Mouse (Mus musculus) left cerebral cortex, postnatal 14 days (tissue): ENCODE data around the gene Cxxc4. TPM values are rescaled to one million over a fixed set of nuclear protein-coding genes. Genes with fewer than 3 reads are reported as not detected.
A peak's percentile ranks its signal among the peaks of the same experiment; 100 is the strongest.
"Not testable (repeated sequence)": the region's sequence is repeated elsewhere in the genome, so short reads cannot be mapped to it uniquely, and the experiment has no call there.

ENCODE experiments used
- DNase-seq, 2 experiments: peaks; one replicate each; pipeline ENCODE4 v3.0.0; 2021 to 2022; ENCODE audit warnings: low spot score in 2 of 2, mixed read lengths in 1 of 2
- intact Hi-C: fragments of 180-260 bp; cut with DNase I; formaldehyde crosslinking; loops from one replicate; pipeline ENCODE4 v1.15.1; 2025
- long read RNA-seq, 2 experiments: library from polyadenylated mRNA; stranded (forward); transcript quantifications; one replicate each; pipeline ENCODE4 v2.0.0; 2021
- total RNA-seq, 2 experiments: library from RNA; stranded (reverse); gene quantifications; 2 replicates each; pipeline ENCODE4 v1.2.3; 2021

The Cxxc4 gene
- 10 to 100 TPM; 29.1 to 30.6 TPM for total RNA-seq
- long read RNA-seq, experiment 1, partial matches to known transcripts = 9 of 9 reads
- long read RNA-seq, experiment 1, other reads (novel, unspliced or antisense) = 0 of 9 reads
- long read RNA-seq, experiment 2, full-length matches to known transcripts = 2 of 8 reads
- long read RNA-seq, experiment 2, partial matches to known transcripts = 4 of 8 reads
- long read RNA-seq, experiment 2, other reads (novel, unspliced or antisense) = 2 of 8 reads

DNA sequence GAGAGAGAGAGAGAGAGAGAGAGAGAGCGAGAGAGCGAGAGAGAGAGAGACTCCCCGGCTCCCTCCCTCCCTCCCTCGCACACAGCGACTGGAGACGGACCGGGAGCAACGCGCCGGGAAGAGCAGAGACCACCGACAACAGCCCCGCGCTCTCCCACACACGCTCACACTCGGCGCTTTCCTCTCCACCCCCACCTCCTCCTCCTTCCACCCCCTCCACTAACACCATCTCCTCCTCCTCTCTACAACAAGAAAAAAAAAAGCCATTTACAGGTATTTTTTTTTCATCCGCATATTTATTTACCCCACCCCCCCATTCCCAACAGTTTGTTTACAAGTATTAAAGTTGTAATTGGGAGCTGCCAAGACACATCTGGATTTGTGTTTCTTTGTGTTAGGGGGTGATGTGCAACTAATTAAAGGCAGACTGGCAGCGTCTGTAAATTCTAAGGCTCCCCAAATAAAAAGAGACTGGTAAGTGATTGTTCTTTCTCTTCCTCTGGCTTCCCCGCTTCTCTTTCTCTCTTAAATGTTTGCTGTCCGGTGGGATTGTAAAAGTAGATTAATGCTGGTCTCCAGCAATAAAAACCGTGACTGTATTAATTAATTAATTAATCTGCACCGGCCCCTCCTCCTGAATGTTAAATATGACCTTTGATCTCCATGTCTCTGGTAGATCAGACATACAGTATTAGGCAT is at the start of gene Cxxc4:
Gene Cxxc4 (plus strand): TSS at position 71 of the 699 bp plus-strand sequence.
- intact Hi-C loops = loop anchor here (5.0 kb wide), 2 partner anchors 141 to 359 kb away; no protein-coding TSS in a partner anchor
- no peak for DNase-seq

DNA sequence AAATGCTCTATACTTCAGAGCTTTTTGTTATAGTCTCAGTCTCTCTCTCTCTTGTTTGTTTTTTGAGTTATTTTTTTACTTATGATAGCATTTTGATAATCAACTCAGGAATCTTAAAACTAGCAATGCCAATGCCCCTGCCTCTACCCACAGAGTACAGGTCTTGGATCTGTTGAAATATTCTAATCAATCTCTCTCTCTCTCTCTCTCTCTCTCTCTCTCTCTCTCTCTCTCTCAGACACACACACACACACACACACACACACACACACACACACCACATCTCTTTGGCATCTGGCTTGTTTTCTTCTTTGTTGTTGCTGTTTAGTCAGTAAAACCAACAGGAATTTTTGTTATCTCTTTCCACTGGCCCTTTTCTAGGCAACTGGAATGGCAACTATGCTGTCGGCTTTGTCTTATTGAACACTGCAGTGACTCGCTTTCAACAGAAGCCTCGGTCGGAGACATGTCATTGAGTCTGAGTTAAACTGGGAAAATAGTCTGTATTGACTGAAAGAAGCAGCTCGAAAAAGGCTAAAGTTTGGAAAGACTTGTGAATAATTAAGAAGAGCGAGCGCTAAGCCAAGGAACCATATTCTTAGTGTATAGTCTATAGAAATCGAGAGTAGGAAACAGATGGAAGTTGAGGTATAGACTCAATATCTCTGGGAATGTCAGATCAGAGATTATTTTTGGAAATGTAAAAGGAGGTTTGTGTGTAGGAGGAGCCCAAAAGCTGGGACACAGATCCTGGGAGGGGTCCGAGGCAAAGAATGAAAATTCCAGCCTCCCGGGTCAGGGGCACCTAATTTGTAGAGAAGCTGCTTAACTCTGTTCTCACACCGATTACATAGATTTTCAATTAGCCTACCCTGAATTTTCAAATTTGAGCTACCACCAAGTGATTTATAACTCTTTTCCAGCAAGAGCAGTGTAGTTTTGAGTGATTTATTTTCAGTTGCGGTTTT is 47.0 kb upstream of the Cxxc4 start:
- DNase-seq = peak in 1 of 2 experiments; percentile 10
- intact Hi-C loops = no loop called here

- DNase-seq = no peak
- intact Hi-C loops = no loop called here
Observed at GRCm38 (mm10) chr3:134190046-134190445, 46.2 kb upstream of the Cxxc4 start.

GRCm38 (mm10) chr3:134199892-134200291 is 36.4 kb upstream of the Cxxc4 start:
- intact Hi-C loops = no loop called here
- no peak for DNase-seq

DNA sequence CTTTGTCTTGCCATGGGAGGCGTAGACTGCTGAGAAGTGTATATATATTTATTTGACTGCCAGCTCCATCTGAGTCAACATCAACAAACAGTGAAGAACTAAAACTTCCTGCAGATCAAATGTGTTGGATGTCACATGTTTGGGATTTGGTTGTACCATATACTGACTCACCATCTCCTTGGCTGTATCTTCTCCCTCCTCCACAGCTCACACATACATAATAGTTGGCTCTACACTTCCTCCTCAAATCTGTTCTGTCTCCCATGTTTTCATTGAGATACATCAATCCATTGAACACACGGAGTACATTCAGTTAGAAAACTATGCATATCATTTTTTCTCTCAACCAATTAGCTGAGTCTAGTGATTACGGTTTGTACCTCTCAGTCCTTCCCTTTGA is 29.7 kb upstream of the Cxxc4 start:
- peak in 1 of 2 experiments; percentile 33 for DNase-seq
- intact Hi-C loops = no loop called here

GRCm38 (mm10) chr3:134210950-134211349 is 25.3 kb upstream of the Cxxc4 start:
- no peak for DNase-seq
- intact Hi-C loops = no loop called here

- intact Hi-C loops, DNase-seq: not testable (repeated sequence)
Observed at GRCm38 (mm10) chr3:134219881-134220280, 16.4 kb upstream of the Cxxc4 start.

DNA sequence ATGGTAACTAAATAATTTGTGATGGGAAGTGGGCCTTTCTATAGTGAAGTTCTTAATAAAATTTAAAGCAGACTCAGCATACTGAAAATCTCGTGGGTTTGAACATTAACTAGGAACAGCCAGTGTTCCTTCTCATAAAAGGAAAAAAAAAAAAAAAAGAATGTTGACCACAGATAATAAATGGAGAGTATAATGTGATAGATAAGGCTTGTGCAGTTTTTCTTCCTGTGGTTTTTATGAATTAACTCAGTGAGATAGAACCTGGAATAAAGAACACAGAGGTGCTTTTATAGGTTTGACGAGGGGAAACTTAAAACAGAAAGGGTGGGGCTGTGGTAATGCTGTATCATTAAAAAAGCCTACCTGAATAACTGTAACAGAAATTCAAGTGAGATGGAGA is 15.3 kb upstream of the Cxxc4 start:
- no peak for DNase-seq
- intact Hi-C loops = no loop called here

DNA sequence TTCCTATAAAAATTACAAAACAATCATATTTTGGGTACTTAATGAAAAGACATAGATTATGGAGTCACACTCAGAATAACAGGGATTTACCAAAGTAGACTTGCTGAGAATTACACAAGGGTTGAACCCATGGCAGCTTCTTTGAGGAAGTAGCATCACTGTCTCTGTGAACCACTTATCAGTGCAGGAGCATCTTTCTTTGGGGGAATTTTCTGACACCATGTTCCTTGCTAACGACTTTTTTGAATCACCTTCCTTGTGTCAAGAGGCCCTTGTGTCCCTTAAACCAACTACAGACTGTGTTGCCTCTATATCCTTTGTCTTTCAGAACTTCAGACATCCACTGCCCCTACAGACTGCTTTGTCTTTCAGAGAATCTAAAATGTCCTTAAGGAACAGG is 13.7 kb upstream of the Cxxc4 start:
- intact Hi-C loops = no loop called here
- no peak for DNase-seq

DNA sequence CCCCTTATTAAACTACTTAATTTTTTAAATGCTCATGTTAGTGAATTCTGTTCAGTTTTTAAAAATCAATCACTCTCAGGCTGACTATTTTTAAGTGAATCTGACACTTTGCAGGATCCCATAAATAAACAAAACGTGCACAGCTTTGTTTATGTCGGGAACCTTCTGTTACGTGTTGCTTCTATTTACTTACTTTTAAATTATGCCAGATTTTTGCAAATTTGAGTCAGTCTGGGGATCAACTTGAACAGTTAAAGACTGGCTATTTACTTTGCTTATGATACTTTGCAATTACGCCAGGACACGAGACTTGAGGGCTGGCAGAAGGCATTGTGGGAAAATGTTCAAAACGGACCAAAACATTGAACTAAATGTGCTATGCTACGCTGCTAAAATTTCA is 12.3 kb upstream of the Cxxc4 start:
- intact Hi-C loops = no loop called here
- no peak for DNase-seq

DNA sequence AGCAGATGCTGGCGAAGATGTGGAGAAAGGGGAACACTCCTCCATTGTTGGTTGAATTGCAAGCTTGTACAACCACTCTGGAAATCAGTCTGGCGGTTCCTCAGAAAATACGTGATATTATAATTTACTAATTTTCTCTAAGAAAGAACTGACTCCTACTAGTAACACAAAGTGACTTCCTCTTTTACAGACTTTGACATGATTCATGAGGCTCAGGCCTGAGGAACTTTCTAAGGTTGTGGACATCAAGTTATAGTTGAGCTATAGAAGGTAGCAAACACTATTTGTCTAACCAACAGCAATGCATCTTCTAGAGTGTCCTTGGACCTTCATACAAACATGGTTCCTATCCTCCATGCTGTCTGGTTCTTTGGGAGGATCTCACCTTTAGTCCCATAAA is 10.4 kb upstream of the Cxxc4 start:
- DNase-seq = no peak
- intact Hi-C loops = no loop called here

DNA sequence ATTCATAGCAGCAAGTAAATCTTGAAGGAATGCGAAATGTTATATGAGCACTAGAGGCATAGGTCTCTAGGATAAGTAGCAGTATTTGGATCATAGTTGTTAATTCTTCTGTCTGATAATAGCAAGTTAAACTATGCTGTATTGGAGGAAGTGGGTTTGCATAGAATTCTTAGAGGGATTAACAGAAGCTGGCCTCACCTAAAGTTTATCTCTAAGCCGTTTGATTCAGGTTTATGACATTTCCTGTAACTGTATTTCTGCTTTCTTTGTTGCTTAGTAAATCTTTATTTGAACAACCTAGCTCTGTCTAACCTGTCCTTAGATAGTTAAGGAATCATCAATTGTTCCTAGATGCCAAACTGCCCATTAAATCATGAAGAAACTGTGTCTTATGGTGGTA is 3.5 kb upstream of the Cxxc4 start:
- DNase-seq = no peak
- intact Hi-C loops = no loop called here

DNA sequence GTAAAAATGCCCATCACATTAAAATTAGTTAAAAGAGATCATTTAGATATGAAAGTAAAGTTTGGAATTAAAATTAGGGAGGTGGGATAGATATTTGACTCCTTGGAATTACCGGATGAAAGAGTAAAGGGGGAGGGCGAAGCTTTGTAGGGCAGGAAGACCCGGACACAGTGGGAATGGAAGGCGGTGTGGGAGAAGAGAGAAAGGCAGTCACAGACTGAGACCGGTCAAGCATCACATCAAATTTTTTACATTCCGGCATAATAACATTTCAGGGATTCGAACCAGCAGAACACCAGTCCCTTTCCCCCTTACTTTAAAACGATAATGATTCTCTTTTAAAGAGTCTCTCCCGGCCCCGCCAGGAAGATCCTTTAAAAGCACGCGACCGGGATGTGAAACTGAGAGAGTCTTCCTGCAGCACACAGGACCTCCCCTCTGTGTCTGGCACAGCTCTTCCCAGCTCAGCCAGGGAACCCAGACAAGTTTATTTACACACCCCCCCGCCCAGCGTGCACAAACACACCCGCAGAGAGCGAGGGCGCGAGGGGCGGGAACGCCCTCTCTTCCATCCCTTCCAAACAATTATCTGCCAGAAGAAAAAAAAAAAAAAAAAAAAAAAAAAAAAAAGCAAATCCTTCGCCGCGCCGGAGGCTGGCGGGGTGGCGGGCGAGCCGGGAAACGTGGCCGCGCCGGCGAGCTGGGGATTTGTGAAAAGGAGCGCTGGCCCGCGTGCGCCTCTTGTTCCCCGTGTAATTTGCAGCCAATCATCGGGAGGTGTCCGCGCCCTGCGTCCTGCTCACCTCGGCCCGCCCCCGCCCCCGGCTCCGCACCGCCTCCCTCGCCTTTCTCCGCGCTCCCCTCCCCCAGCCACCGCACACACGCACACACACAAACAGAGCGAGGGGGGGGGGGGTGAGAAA is 532 bp upstream of the Cxxc4 start:
- intact Hi-C loops = loop anchor here (5.0 kb wide), 2 partner anchors 142 to 358 kb away; no protein-coding TSS in a partner anchor
- peak; percentile 57 to 68 for DNase-seq

- intact Hi-C loops = loop anchor here (5.0 kb wide), 2 partner anchors 140 to 360 kb away; no protein-coding TSS in a partner anchor
Observed at GRCm38 (mm10) chr3:134237113-134237805, 975 bp downstream of the Cxxc4 start.

GRCm38 (mm10) chr3:134238621-134239310 is 2.5 kb downstream of the Cxxc4 start:
- intact Hi-C loops = loop anchor here (5.0 kb wide), 2 partner anchors 139 to 361 kb away; no protein-coding TSS in a partner anchor
- peak in 1 of 2 experiments; percentile 24 for DNase-seq

More at GRCm38 (mm10) chr3:134237113-134237805, 975 bp downstream of the Cxxc4 start:
- DNase-seq = no peak

DNA sequence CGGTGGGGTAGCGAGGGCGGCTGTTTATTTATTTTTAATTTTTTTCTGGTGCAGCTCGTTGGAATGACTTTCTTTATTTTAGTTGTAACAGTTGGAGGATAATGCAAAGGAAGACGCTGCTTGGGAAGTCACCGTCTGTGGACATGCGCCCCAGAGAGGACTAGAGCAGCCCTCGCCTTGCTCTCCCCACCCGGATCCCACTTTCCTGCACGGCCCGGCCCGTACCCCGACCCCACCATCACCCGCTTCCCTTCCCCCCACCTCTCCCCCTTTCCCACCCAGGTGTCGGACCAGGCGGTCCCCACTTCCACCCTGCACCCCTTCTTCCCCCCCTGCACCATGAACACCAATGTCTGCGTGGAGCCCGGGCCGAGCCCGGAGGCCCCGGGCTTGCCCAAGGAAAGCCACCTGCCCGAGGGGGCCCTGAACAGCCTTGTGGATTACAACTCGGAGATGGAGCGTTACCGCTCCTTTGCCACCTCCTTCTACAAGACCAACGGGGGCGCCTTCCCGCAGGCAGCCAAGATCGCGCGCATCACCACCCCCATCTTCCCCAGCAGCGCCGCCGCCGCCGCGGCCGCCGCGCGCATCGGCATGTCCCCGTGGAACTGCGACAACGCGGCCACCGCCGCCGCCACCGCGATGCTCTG is 3.2 kb downstream of the Cxxc4 start:
- peak; percentile 59 to 77 for DNase-seq
- intact Hi-C loops = loop anchor here (5.0 kb wide), 2 partner anchors 138 to 362 kb away; no protein-coding TSS in a partner anchor
